Mouse (Mus musculus) layer of hippocampus, adult 9-10 months (tissue): ENCODE measurements at regions not wholly inside any gene's neighbourhood (a gene's known extent, or its start where the extent isn't known, plus 50 kb on each side); places are given as distances from the start of the nearest gene placed in this dataset.

ENCODE experiments used
- DNase-seq: peaks from one replicate; pipeline ENCODE4 v3.0.0; 2022; ENCODE audit warnings: low spot score

- DNase-seq = no peak
Observed at GRCm38 (mm10) chr2:57613243-57613642, 375.8 kb downstream of the Gpd2 start.

- DNase-seq = no peak
Observed at GRCm38 (mm10) chr2:57614587-57614991, 377.2 kb downstream of the Gpd2 start.

GRCm38 (mm10) chr2:57616525-57617225 is 379.2 kb downstream of the Gpd2 start:
- no peak for DNase-seq

GRCm38 (mm10) chr2:57617258-57617657 is 379.8 kb downstream of the Gpd2 start:
- no peak for DNase-seq

GRCm38 (mm10) chr2:57644117-57644516 is 353.6 kb upstream of the Galnt5 start:
- DNase-seq = no peak

GRCm38 (mm10) chr2:57644541-57644940 is 353.1 kb upstream of the Galnt5 start:
- peak; percentile 7 for DNase-seq

GRCm38 (mm10) chr2:57649002-57649401 is 348.7 kb upstream of the Galnt5 start:
- no peak for DNase-seq

- no peak for DNase-seq
Observed at GRCm38 (mm10) chr2:57657409-57657808, 340.3 kb upstream of the Galnt5 start.

GRCm38 (mm10) chr2:57661838-57662237 is 335.8 kb upstream of the Galnt5 start:
- no peak for DNase-seq

- DNase-seq = no peak
Observed at GRCm38 (mm10) chr2:57672007-57672643, 325.6 kb upstream of the Galnt5 start.

- no peak for DNase-seq
Observed at GRCm38 (mm10) chr2:57689877-57690276, 307.8 kb upstream of the Galnt5 start.

GRCm38 (mm10) chr2:57696992-57697772 is 300.5 kb upstream of the Galnt5 start:
- no peak for DNase-seq

- peak; percentile 38 for DNase-seq
Observed at GRCm38 (mm10) chr2:57698659-57699061, 299.0 kb upstream of the Galnt5 start.

GRCm38 (mm10) chr2:57699226-57699625 is 298.5 kb upstream of the Galnt5 start:
- no peak for DNase-seq

GRCm38 (mm10) chr2:57716754-57717510 is 280.8 kb upstream of the Galnt5 start:
- no peak for DNase-seq
